Mouse (Mus musculus): ENCODE measurements around the gene Gtpbp2. TPM values are rescaled to one million over a fixed set of nuclear protein-coding genes. Genes with fewer than 3 reads are reported as not detected.

The Gtpbp2 gene
- total RNA-seq, 2 experiments from 2014 or later = 86.9 to 100 TPM

GRCm38 (mm10) chr17:46203078-46203477, 42.2 kb downstream of the Gtpbp2 start:
- DNase-seq (ENCODE audit: low spot score in 2 of 2) = no peak

- DNase-seq (ENCODE audit: low spot score in 2 of 2) = no peak
These were observed 45.8 kb downstream of the Gtpbp2 start for GRCm38 (mm10) chr17:46206676-46207075.

- DNase-seq (ENCODE audit: low spot score in 2 of 2) = no peak
These were observed 49.7 kb downstream of the Gtpbp2 start for GRCm38 (mm10) chr17:46210550-46210949.

Other genes with a start within 250 kb of the Gtpbp2 start
- gene Vegfa, start 128.7 kb upstream of the Gtpbp2 start, total RNA-seq (2021) = 10 to 100 TPM; 92.2 to 97.0 TPM
- 10 to 100 TPM; 80.8 to 82.4 TPM for gene Mrps18a, start 50.0 kb upstream of the Gtpbp2 start, total RNA-seq (2021)
- gene Rsph9, start 16.8 kb upstream of the Gtpbp2 start, total RNA-seq (2021) = 10 to 100 TPM; 39.8 to 41.3 TPM
- 10 to 100 TPM; 10.7 to 11.1 TPM for gene Mad2l1bp, start 7.5 kb upstream of the Gtpbp2 start, total RNA-seq (2021)
- gene Polh, start 41.6 kb downstream of the Gtpbp2 start, total RNA-seq (2021) = 1 to 10 TPM; 6.8 to 7.5 TPM
- gene Xpo5, start 41.8 kb downstream of the Gtpbp2 start, total RNA-seq (2021) = 10 to 100 TPM; 43.0 to 43.9 TPM
- 10 to 100 TPM; 37.2 to 40.1 TPM for gene Polr1c, start 87.0 kb downstream of the Gtpbp2 start, total RNA-seq (2021)
- 10 to 100 TPM; 68.7 to 70.3 TPM for gene Yipf3, start 87.0 kb downstream of the Gtpbp2 start, total RNA-seq (2021)
- gene Lrrc73, start 92.5 kb downstream of the Gtpbp2 start, total RNA-seq (2021) = 10 to 100 TPM; 88.1 to 93.6 TPM
- 10 to 100 TPM; 39.0 to 41.0 TPM for gene Tjap1, start 122.0 kb downstream of the Gtpbp2 start, total RNA-seq (2021)
- 10 to 100 TPM; 44.4 to 52.4 TPM for gene Dlk2, start 136.4 kb downstream of the Gtpbp2 start, total RNA-seq (2021)
- gene Abcc10, start 167.3 kb downstream of the Gtpbp2 start, total RNA-seq (2021) = 1 to 10 TPM; 9.3 to 9.6 TPM
- 10 to 100 TPM; 78.1 to 81.5 TPM for gene Zfp318, start 222.7 kb downstream of the Gtpbp2 start, total RNA-seq (2021)